Mouse (Mus musculus) common myeloid progenitor, adult 5-6 weeks (primary cell): ENCODE measurements around the gene Zfp329. TPM values are rescaled to one million over a fixed set of nuclear protein-coding genes. Genes with fewer than 3 reads are reported as not detected.

ENCODE experiments used
- total RNA-seq: library from RNA; stranded (forward); fragments of 200-1000, 187-1606 nt; gene quantifications from 2 replicates; pipeline ENCODE4 v1.2.3, GENCODE M21; 2017

The Zfp329 gene
- total RNA-seq, 1 experiment from 2014 or later = 11.9 TPM

Other genes with a start within 250 kb of the Zfp329 start
- gene Vmn2r53, start 210.1 kb downstream of the Zfp329 start, total RNA-seq = under 0.01 TPM in 1 of 2 replicates, not detected in the other
- gene Vmn2r54, start 178.5 kb downstream of the Zfp329 start, total RNA-seq = not detected in 2 replicates
- not detected in 2 replicates for gene Vmn2r55, start 133.9 kb downstream of the Zfp329 start, total RNA-seq
- not detected in 2 replicates for gene Vmn2r56, start 83.9 kb downstream of the Zfp329 start, total RNA-seq
- 2.7 and 5.7 TPM in 2 replicates for gene Zscan18, start 15.2 kb downstream of the Zfp329 start, total RNA-seq
- 25.2 and 44.3 TPM in 2 replicates for gene Zfp110, start 15.9 kb upstream of the Zfp329 start, total RNA-seq
- gene Zfp128, start 62.3 kb upstream of the Zfp329 start, total RNA-seq = 1.4 and 2.8 TPM in 2 replicates
- 5.8 and 9.8 TPM in 2 replicates for gene Zscan22, start 79.0 kb upstream of the Zfp329 start, total RNA-seq
- gene Rps5, start 103.4 kb upstream of the Zfp329 start, total RNA-seq = 1,289 and 2,367 TPM in 2 replicates
- gene Rnf225, start 108.6 kb upstream of the Zfp329 start, total RNA-seq = 0.24 and 0.55 TPM in 2 replicates
- gene Zfp324, start 147.0 kb upstream of the Zfp329 start, total RNA-seq = 6.7 and 8.0 TPM in 2 replicates
- 3.7 and 3.8 TPM in 2 replicates for gene Zfp446, start 159.0 kb upstream of the Zfp329 start, total RNA-seq
- gene Slc27a5, start 179.3 kb upstream of the Zfp329 start, total RNA-seq = not detected in 2 replicates
- gene Trim28, start 180.3 kb upstream of the Zfp329 start, total RNA-seq = 481 and 549 TPM in 2 replicates
- gene Zbtb45, start 191.2 kb upstream of the Zfp329 start, total RNA-seq = 9.7 and 9.8 TPM in 2 replicates
- gene Chmp2a, start 215.9 kb upstream of the Zfp329 start, total RNA-seq = 147 and 158 TPM in 2 replicates
- gene Ube2m, start 219.4 kb upstream of the Zfp329 start, total RNA-seq = 97.7 and 99.2 TPM in 2 replicates
- 0.87 and 1.3 TPM in 2 replicates for gene Mzf1, start 235.9 kb upstream of the Zfp329 start, total RNA-seq